Mouse (Mus musculus) embryonic facial prominence, embryonic 12.5 days (tissue): Measurements from ENCODE around the gene Wasf1. TPM values are rescaled to one million over a fixed set of nuclear protein-coding genes. Genes with fewer than 3 reads are reported as not detected.

Experiments
- ATAC-seq: fragments of 200-750 bp; cut with Nextera tagmentation; 2 replicates; pipeline ENCODE4 v1.8.0; 2017; ENCODE audit not compliant: insufficient number of reproducible peaks, insufficient read depth, low FRiP score, low TSS enrichment
- H3K27ac ChIP-seq: fragments of 300-500 bp; sonication (generic); 2 replicates; pipeline ENCODE4 v1.5.1; 2016; ENCODE audit warnings: mild to moderate bottlenecking
- H3K27me3 ChIP-seq: fragments of 300-500 bp; sonication (generic); 2 replicates; pipeline ENCODE4 v1.6.1; 2016; ENCODE audit warnings: mild to moderate bottlenecking, moderate library complexity
- H3K36me3 ChIP-seq: fragments of 300-500 bp; sonication (generic); 2 replicates; pipeline ENCODE4 v1.6.1; 2016; ENCODE audit warnings: mild to moderate bottlenecking
- H3K4me1 ChIP-seq: fragments of 300-500 bp; sonication (generic); 2 replicates; pipeline ENCODE4 v1.6.1; 2016
- H3K4me2 ChIP-seq: fragments of 300-500 bp; sonication (generic); replicated peaks from 2 replicates; pipeline ENCODE4 v1.6.1; 2016; ENCODE audit warnings: mild to moderate bottlenecking, moderate library complexity
- H3K4me3 ChIP-seq: fragments of 300-500 bp; sonication (generic); 2 replicates; pipeline ENCODE4 v1.5.1; 2016; ENCODE audit warnings: mild to moderate bottlenecking
- H3K9ac ChIP-seq: fragments of 300-500 bp; sonication (generic); 2 replicates; pipeline ENCODE4 v1.6.1; 2016; ENCODE audit warnings: mild to moderate bottlenecking, moderate library complexity
- H3K9me3 ChIP-seq: fragments of 300-500 bp; sonication (generic); 2 replicates; pipeline ENCODE4 v1.6.1; 2016; ENCODE audit warnings: mild to moderate bottlenecking, moderate library complexity
- WGBS: fragments of 180-500 bp; shearing (Covaris S2); methylation state at CpG from one replicate; pipeline ENCODE4 v1.1.7; 2016; 5-methylcytosine and 5-hydroxymethylcytosine counted together
- polyA plus RNA-seq: library from polyadenylated mRNA; unstranded; fragments of >200 nt; fragmentation: Nextera tagmentation; extraction: Ambion mirVana; gene quantifications from 2 replicates; pipeline ENCODE4 v1.2.1, GENCODE M21; 2016

Gene Wasf1
- polyA plus RNA-seq, 1 experiment from 2014 or later, result 32.5 TPM

GRCm38 (mm10) chr10:40942688-40943087, 59.4 kb downstream of the Wasf1 start:
- Histone ChIP-seq H3K9me3 (no peaks in the 10 kb centered on the region), H3K27ac (no peak overlapping the region), H3K36me3 (peaks cover 13% of the 10 kb centered on the region), H3K4me1 (no peaks in the 10 kb centered on the region), H3K27me3 (no peaks in the 10 kb centered on the region), H3K4me2 (no peak overlapping the region), H3K4me3 (no peak overlapping the region), H3K9ac (no peak overlapping the region)
- WGBS, result 74% methylated on average over 4 of the region's 4 CpGs
- ATAC-seq, result no peak

GRCm38 (mm10) chr10:40950176-40950575, 66.9 kb downstream of the Wasf1 start:
- H3K4me2 ChIP-seq, result no peak overlapping the region
- ATAC-seq, result no peak
- no peak overlapping the region for H3K9ac ChIP-seq
- H3K4me1 ChIP-seq, result no peaks in the 10 kb centered on the region
- H3K36me3 ChIP-seq, result 0 out of 2 replicates have a peak, but pooled peaks cover 4% of the 10 kb centered on the region
- H3K4me3 ChIP-seq, result no peak overlapping the region
- H3K27ac ChIP-seq, result no peak overlapping the region
- H3K27me3 ChIP-seq, result no peaks in the 10 kb centered on the region
- no peaks in the 10 kb centered on the region for H3K9me3 ChIP-seq
- 65% methylated on average over 3 of the region's 3 CpGs for WGBS

GRCm38 (mm10) chr10:40956206-40956605, 72.9 kb downstream of the Wasf1 start:
- H3K4me3 ChIP-seq, result no peak overlapping the region
- ATAC-seq, result no peak
- H3K27me3 ChIP-seq, result no peaks in the 10 kb centered on the region
- no peak overlapping the region for H3K9ac ChIP-seq
- 94% methylated on average over 5 of the region's 5 CpGs for WGBS
- H3K9me3 ChIP-seq, result no peaks in the 10 kb centered on the region
- H3K27ac ChIP-seq, result no peak overlapping the region
- H3K36me3 ChIP-seq, result 0 out of 2 replicates have a peak, but pooled peaks cover 4% of the 10 kb centered on the region
- H3K4me2 ChIP-seq, result no peak overlapping the region
- H3K4me1 ChIP-seq, result no peaks in the 10 kb centered on the region

GRCm38 (mm10) chr10:40961365-40961764, 78.1 kb downstream of the Wasf1 start:
- Histone ChIP-seq H3K27me3 (no peaks in the 10 kb centered on the region), H3K4me2 (no peak overlapping the region), H3K27ac (no peak overlapping the region), H3K9ac (no peak overlapping the region), H3K4me1 (no peaks in the 10 kb centered on the region), H3K4me3 (no peak overlapping the region), H3K36me3 (no peaks in the 10 kb centered on the region), H3K9me3 (no peaks in the 10 kb centered on the region)
- 45% methylated on average over 6 of the region's 6 CpGs for WGBS
- ATAC-seq, result no peak

- Histone ChIP-seq H3K27ac (no peak overlapping the region), H3K4me3 (no peak overlapping the region), H3K9ac (no peak overlapping the region), H3K36me3 (no peaks in the 10 kb centered on the region), H3K27me3 (no peaks in the 10 kb centered on the region), H3K4me1 (no peaks in the 10 kb centered on the region), H3K4me2 (no peak overlapping the region), H3K9me3 (no peaks in the 10 kb centered on the region)
- ATAC-seq, result no peak
- WGBS, result 91% methylated on average over 4 of the region's 4 CpGs
Measured at GRCm38 (mm10) chr10:40962008-40962407, 78.7 kb downstream of the Wasf1 start.

- H3K4me3 ChIP-seq, result no peak overlapping the region
- no peak for ATAC-seq
- H3K27ac ChIP-seq, result no peak overlapping the region
- H3K9ac ChIP-seq, result no peak overlapping the region
- H3K4me2 ChIP-seq, result no peak overlapping the region
- peaks cover 5% of the 10 kb centered on the region; the same call in 1 of the 2 replicates for H3K4me1 ChIP-seq
- H3K36me3 ChIP-seq, result no peaks in the 10 kb centered on the region
- H3K27me3 ChIP-seq, result no peaks in the 10 kb centered on the region
- no peaks in the 10 kb centered on the region for H3K9me3 ChIP-seq
- 55% methylated on average over 4 of the region's 4 CpGs for WGBS
Measured at GRCm38 (mm10) chr10:40964546-40964945, 81.3 kb downstream of the Wasf1 start.

- Histone ChIP-seq H3K36me3 (no peaks in the 10 kb centered on the region), H3K9me3 (no peaks in the 10 kb centered on the region), H3K27ac (no peak overlapping the region), H3K4me2 (no peak overlapping the region), H3K4me3 (no peak overlapping the region), H3K4me1 (peaks cover 6% of the 10 kb centered on the region; the same call in 1 of the 2 replicates), H3K27me3 (0 out of 2 replicates have a peak, but pooled peaks cover 7% of the 10 kb centered on the region), H3K9ac (no peak overlapping the region)
- 63% methylated on average over 8 of the region's 8 CpGs for WGBS
- no peak for ATAC-seq
Measured at GRCm38 (mm10) chr10:40968551-40968950, 85.3 kb downstream of the Wasf1 start.

GRCm38 (mm10) chr10:40969372-40970033, 86.2 kb downstream of the Wasf1 start:
- Histone ChIP-seq H3K36me3 (no peaks in the 10 kb centered on the region), H3K4me2 (peak overlapping the region; percentile 47), H3K27ac (no peak overlapping the region), H3K27me3 (0 out of 2 replicates have a peak, but pooled peaks cover 7% of the 10 kb centered on the region), H3K4me3 (peak overlapping the region; percentile 23), H3K4me1 (peaks cover 6% of the 10 kb centered on the region; the same call in 1 of the 2 replicates), H3K9ac (no peak overlapping the region), H3K9me3 (no peaks in the 10 kb centered on the region)
- 10% methylated on average over 16 of the region's 16 CpGs for WGBS
- ATAC-seq, result no peak

- Histone ChIP-seq H3K4me3 (no peak overlapping the region), H3K9me3 (no peaks in the 10 kb centered on the region), H3K9ac (no peak overlapping the region), H3K27ac (no peak overlapping the region), H3K4me1 (peaks cover 6% of the 10 kb centered on the region; the same call in 1 of the 2 replicates), H3K36me3 (no peaks in the 10 kb centered on the region), H3K27me3 (0 out of 2 replicates have a peak, but pooled peaks cover 7% of the 10 kb centered on the region), H3K4me2 (no peak overlapping the region)
- 74% methylated on average over 12 of the region's 12 CpGs for WGBS
- ATAC-seq, result no peak
Measured at GRCm38 (mm10) chr10:40970601-40971245, 87.4 kb downstream of the Wasf1 start.

GRCm38 (mm10) chr10:40971256-40971655, 88.0 kb downstream of the Wasf1 start:
- Histone ChIP-seq H3K36me3 (no peaks in the 10 kb centered on the region), H3K27me3 (0 out of 2 replicates have a peak, but pooled peaks cover 7% of the 10 kb centered on the region), H3K27ac (no peak overlapping the region), H3K9me3 (no peaks in the 10 kb centered on the region), H3K9ac (no peak overlapping the region), H3K4me1 (peaks cover 6% of the 10 kb centered on the region; the same call in 1 of the 2 replicates), H3K4me3 (no peak overlapping the region), H3K4me2 (no peak overlapping the region)
- ATAC-seq, result no peak
- WGBS, result 69% methylated on average over 5 of the region's 5 CpGs

GRCm38 (mm10) chr10:40983761-40984160, 100.5 kb downstream of the Wasf1 start:
- H3K9ac ChIP-seq, result no peak overlapping the region
- no peak overlapping the region for H3K4me3 ChIP-seq
- no peaks in the 10 kb centered on the region for H3K4me1 ChIP-seq
- H3K4me2 ChIP-seq, result no peak overlapping the region
- H3K36me3 ChIP-seq, result no peaks in the 10 kb centered on the region
- no peaks in the 10 kb centered on the region for H3K9me3 ChIP-seq
- H3K27me3 ChIP-seq, result no peaks in the 10 kb centered on the region
- no peak for ATAC-seq
- H3K27ac ChIP-seq, result no peak overlapping the region

- no peaks in the 10 kb centered on the region for H3K36me3 ChIP-seq
- H3K4me1 ChIP-seq, result no peaks in the 10 kb centered on the region
- H3K4me2 ChIP-seq, result no peak overlapping the region
- no peaks in the 10 kb centered on the region for H3K27me3 ChIP-seq
- H3K4me3 ChIP-seq, result no peak overlapping the region
- ATAC-seq, result no peak
- no peak overlapping the region for H3K9ac ChIP-seq
- 57% methylated on average over 3 of the region's 3 CpGs for WGBS
- H3K9me3 ChIP-seq, result no peaks in the 10 kb centered on the region
- no peak overlapping the region for H3K27ac ChIP-seq
Measured at GRCm38 (mm10) chr10:40984600-40984999, 101.3 kb downstream of the Wasf1 start.
